Mouse (Mus musculus) megakaryocyte, embryonic 14.5 days (primary cell): Measurements from ENCODE around the gene Pheta2.

Experiments
- FLI1 ChIP-seq: IDR thresholded peaks from 2 replicates; pipeline ENCODE4 v1.6.1; 2012; ENCODE audit warnings: low read length, inconsistent platforms, mixed read lengths
- GATA1 ChIP-seq: IDR thresholded peaks from 3 replicates; pipeline ENCODE4 v1.6.1; 2012; ENCODE audit warnings: mixed read lengths, low read length, inconsistent platforms, borderline replicate concordance

- no peak for TF ChIP-seq GATA1
- no peak for TF ChIP-seq FLI1
Observed at GRCm38 (mm10) chr15:82325382-82325781, 13.4 kb upstream of the Pheta2 start.
